Comparison of ENCODE assay signal across 24 mouse cellular contexts in genomic region chr11:87933731-87934130, GRCm38 (mm10). TPM values are rescaled to one million over a fixed set of nuclear protein-coding genes. Genes with fewer than 3 reads are reported as not detected.
"Had no signal": no experiment of that assay in that cellular context is flagged by ENCODE, and none has a peak within 500 bp of the region (broad histone marks: within the 10 kb centered on the region; RNA-seq: fewer than 3 reads in every experiment).

No protein-coding gene starts in this region.

- ATAC-seq: forebrain, embryonic 13.5 days; forebrain, embryonic 14.5 days; forebrain, embryonic 15.5 days; forebrain, embryonic 16.5 days; forebrain, postnatal 0 days had no signal

- DNase-seq: cerebellum, adult 8-10 months; cerebellum, adult 9-10 months; cerebellum, adult 9-11 months; cerebellum, postnatal 36 days; embryo, embryonic 11 days; forebrain, postnatal 0 days; gastrocnemius, adult 2 months; gastrocnemius, postnatal 10 days; gastrocnemius, postnatal 14 days; gastrocnemius, postnatal 25 days; gastrocnemius, postnatal 36 days; heart, adult 11 months; heart, adult 18-20 months; heart, adult 2 months had no signal

RNA-seq across cellular contexts. Expression of gene Olfr464, which starts 13.0 kb away (rescaled TPM):
- total RNA-seq: common myeloid progenitor, adult 5-6 weeks; forebrain, postnatal 0 days; gastrocnemius, adult 18-20 months; gastrocnemius, adult 2 months; gastrocnemius, adult 8-10 months; gastrocnemius, postnatal 10 days; gastrocnemius, postnatal 14 days; gastrocnemius, postnatal 25 days; gastrocnemius, postnatal 36 days; gastrocnemius, postnatal 4 days; granulocyte monocyte progenitor cell, adult 5-6 weeks; heart, adult 18-20 months; heart, adult 2 months; heart, adult 8-10 months had no signal

RNA-seq across cellular contexts. Expression of gene Olfr463, which starts 36.5 kb away (rescaled TPM):
- total RNA-seq: common myeloid progenitor, adult 5-6 weeks; forebrain, postnatal 0 days; gastrocnemius, adult 18-20 months; gastrocnemius, adult 2 months; gastrocnemius, adult 8-10 months; gastrocnemius, postnatal 10 days; gastrocnemius, postnatal 14 days; gastrocnemius, postnatal 25 days; gastrocnemius, postnatal 36 days; gastrocnemius, postnatal 4 days; granulocyte monocyte progenitor cell, adult 5-6 weeks; heart, adult 18-20 months; heart, adult 2 months; heart, adult 8-10 months had no signal

RNA-seq across cellular contexts. Expression of gene Olfr462, which starts 41.7 kb away (rescaled TPM):
- total RNA-seq: common myeloid progenitor, adult 5-6 weeks; forebrain, postnatal 0 days; gastrocnemius, adult 18-20 months; gastrocnemius, adult 2 months; gastrocnemius, adult 8-10 months; gastrocnemius, postnatal 10 days; gastrocnemius, postnatal 14 days; gastrocnemius, postnatal 25 days; gastrocnemius, postnatal 36 days; gastrocnemius, postnatal 4 days; granulocyte monocyte progenitor cell, adult 5-6 weeks; heart, adult 18-20 months; heart, adult 2 months; heart, adult 8-10 months had no signal

RNA-seq across cellular contexts. Expression of gene Epx, which starts 58.4 kb away (rescaled TPM):
- total RNA-seq: gastrocnemius, adult 18-20 months; gastrocnemius, adult 2 months; gastrocnemius, adult 8-10 months; gastrocnemius, postnatal 14 days; gastrocnemius, postnatal 25 days; gastrocnemius, postnatal 36 days; gastrocnemius, postnatal 4 days; heart, adult 18-20 months; heart, adult 2 months; heart, adult 8-10 months had no signal
